Mouse (Mus musculus): ENCODE data around the gene Mgll. TPM values are rescaled to one million over a fixed set of nuclear protein-coding genes. Genes with fewer than 3 reads are reported as not detected.

Mgll gene
- polyA plus RNA-seq, 1 experiment from 2014 or later: 19.3 TPM

- DNase-seq (ENCODE audit: low spot score) (no peak), ATAC-seq (no peak)
- Histone ChIP-seq H3K36me3 (ENCODE audit: control insufficient read depth, insufficient read depth, low read length) (peaks cover 44% of the 10 kb centered on the region), H3K4me3 (ENCODE audit: low read depth, low read length) (no peak overlapping the region), H3K9me3 (replicated peaks; ENCODE audit: control insufficient read depth, low read length) (no peaks in the 10 kb centered on the region), H3K27me3 (replicated peaks; ENCODE audit: control insufficient read depth, insufficient read depth, low read length) (no peaks in the 10 kb centered on the region), H3K4me2 (ENCODE audit: low read length) (no peak overlapping the region), H3K9ac (ENCODE audit: low read length) (no peak overlapping the region), H3K27ac (ENCODE audit: low read depth, low read length) (no peak overlapping the region), H3K4me1 (ENCODE audit: control insufficient read depth, insufficient read depth, low read length) (peaks cover 5% of the 10 kb centered on the region)
- WGBS: 86% methylated on average over 26 of the region's 26 CpGs
Measured at GRCm38 (mm10) chr6:88839135-88839970, 115.1 kb downstream of the Mgll start.

DNA sequence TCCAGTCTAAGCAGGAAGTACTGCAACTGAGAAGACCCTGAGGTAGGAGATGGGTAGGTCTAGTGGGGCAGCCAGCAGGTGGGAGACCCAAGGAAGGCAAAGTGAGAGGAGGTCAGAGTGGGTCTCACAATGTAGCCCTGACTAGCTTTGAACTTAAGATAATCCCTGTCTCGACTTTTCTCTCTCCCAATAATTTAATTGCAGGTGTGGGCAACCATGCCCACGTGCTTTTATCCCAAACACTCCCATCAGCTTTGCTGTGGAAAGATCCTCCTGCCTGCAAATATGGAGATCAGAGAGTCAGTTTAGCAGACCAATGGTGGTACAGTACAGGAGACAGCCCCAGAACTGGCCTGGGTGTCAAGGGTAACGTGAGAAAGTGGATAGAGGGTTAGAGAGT, 116.0 kb downstream of the Mgll start:
- H3K4me2 ChIP-seq (ENCODE audit: low read length): peak overlapping the region; percentile 5; the same call in 1 of the 2 replicates
- H3K9ac ChIP-seq (ENCODE audit: low read length): no peak overlapping the region
- no peak for DNase-seq (ENCODE audit: low spot score)
- H3K36me3 ChIP-seq (ENCODE audit: control insufficient read depth, insufficient read depth, low read length): peaks cover 51% of the 10 kb centered on the region
- peaks cover 5% of the 10 kb centered on the region for H3K4me1 ChIP-seq (ENCODE audit: control insufficient read depth, insufficient read depth, low read length)
- no peak overlapping the region for H3K27ac ChIP-seq (ENCODE audit: low read depth, low read length)
- no peak overlapping the region for H3K4me3 ChIP-seq (ENCODE audit: low read depth, low read length)
- no peak for ATAC-seq
- no peaks in the 10 kb centered on the region for H3K9me3 ChIP-seq (replicated peaks; ENCODE audit: control insufficient read depth, low read length)
- WGBS: 68% methylated on average over 3 of the region's 3 CpGs
- H3K27me3 ChIP-seq (replicated peaks; ENCODE audit: control insufficient read depth, insufficient read depth, low read length): no peaks in the 10 kb centered on the region

- H3K4me2 ChIP-seq (ENCODE audit: low read length): peak overlapping the region; percentile 85
- H3K27ac ChIP-seq (ENCODE audit: low read depth, low read length): peak overlapping the region; percentile 85
- peak overlapping the region; percentile 81 for H3K9ac ChIP-seq (ENCODE audit: low read length)
- ATAC-seq: no peak
- no peaks in the 10 kb centered on the region for H3K27me3 ChIP-seq (replicated peaks; ENCODE audit: control insufficient read depth, insufficient read depth, low read length)
- no peaks in the 10 kb centered on the region for H3K9me3 ChIP-seq (replicated peaks; ENCODE audit: control insufficient read depth, low read length)
- peaks cover 52% of the 10 kb centered on the region for H3K36me3 ChIP-seq (ENCODE audit: control insufficient read depth, insufficient read depth, low read length)
- peaks cover 5% of the 10 kb centered on the region for H3K4me1 ChIP-seq (ENCODE audit: control insufficient read depth, insufficient read depth, low read length)
- H3K4me3 ChIP-seq (ENCODE audit: low read depth, low read length): peak overlapping the region; percentile 74
- DNase-seq (ENCODE audit: low spot score): no peak
- 53% methylated on average over 9 of the region's 9 CpGs for WGBS
Measured at GRCm38 (mm10) chr6:88840791-88841513, 116.7 kb downstream of the Mgll start.

DNA sequence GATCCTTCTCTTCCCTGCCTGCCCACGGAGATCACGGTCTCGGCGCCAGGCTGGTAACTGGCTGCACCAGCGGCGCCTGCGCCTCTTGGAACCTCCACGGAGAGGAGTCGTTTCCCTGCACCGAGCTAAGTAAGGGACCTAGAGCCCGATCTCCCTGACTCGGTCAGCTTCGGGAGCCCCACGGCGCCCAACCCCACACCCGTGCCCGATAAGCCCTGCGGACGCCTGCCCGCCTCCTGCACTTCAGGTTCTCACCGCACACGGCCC, 117.2 kb downstream of the Mgll start:
- H3K9ac ChIP-seq (ENCODE audit: low read length): peak overlapping the region; percentile 81
- 0% methylated on average over 22 of the region's 22 CpGs for WGBS
- no peaks in the 10 kb centered on the region for H3K9me3 ChIP-seq (replicated peaks; ENCODE audit: control insufficient read depth, low read length)
- peaks cover 53% of the 10 kb centered on the region for H3K36me3 ChIP-seq (ENCODE audit: control insufficient read depth, insufficient read depth, low read length)
- no peak for DNase-seq (ENCODE audit: low spot score)
- H3K4me1 ChIP-seq (ENCODE audit: control insufficient read depth, insufficient read depth, low read length): peaks cover 5% of the 10 kb centered on the region
- H3K27ac ChIP-seq (ENCODE audit: low read depth, low read length): peak overlapping the region; percentile 85
- no peak for ATAC-seq
- peak overlapping the region; percentile 74 for H3K4me3 ChIP-seq (ENCODE audit: low read depth, low read length)
- H3K4me2 ChIP-seq (ENCODE audit: low read length): peak overlapping the region; percentile 85
- H3K27me3 ChIP-seq (replicated peaks; ENCODE audit: control insufficient read depth, insufficient read depth, low read length): no peaks in the 10 kb centered on the region

DNA sequence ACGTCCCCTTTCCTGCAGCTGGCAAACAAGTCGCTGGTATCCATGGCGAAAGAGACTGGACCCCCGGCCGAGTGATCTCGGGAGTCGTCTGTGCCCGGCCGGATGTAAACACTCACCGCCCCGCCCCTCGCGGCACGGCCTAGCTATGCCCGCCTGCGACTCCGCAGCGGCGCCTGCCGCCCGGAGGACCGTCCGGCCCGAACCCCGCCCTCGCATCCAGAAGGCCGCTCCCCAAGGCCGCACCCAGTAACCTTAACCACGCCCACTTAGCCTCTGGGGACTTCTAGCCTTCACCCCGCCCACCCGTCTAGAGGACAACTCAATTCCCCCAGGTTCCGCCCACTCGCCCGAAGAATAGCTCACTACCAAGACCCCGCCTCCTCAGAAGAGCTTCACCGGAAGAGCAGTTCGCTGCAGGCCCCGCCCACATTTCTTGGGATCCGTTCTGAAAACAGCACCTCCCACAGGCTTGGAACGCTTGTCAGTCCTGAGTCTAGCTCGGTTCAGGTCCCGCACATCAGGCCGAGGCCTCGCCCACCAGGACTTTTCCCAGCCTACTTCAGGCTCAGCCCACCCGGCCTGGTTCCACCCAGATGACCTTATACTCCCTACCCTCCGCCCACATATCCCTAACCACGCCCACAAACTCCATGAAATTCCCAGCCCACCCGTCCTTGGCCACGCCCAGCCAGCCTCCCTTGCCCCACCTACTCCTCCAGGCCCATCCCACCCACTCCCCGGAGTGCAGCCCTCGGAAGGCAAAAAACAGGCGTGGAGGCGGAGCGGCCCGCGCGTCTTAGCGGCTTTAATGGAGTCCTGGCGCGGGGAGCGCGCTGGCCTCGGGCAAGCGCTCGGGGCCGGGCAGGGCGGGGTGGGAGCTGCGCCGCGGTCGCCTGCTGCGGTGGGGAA, 117.8 kb downstream of the Mgll start, which contains the start of gene Abtb1:
Gene Abtb1 (minus strand): TSS at position 204 of the 909 bp plus-strand sequence.
- H3K27ac ChIP-seq (ENCODE audit: low read depth, low read length): peak within 1 kb of the TSS; percentile 85
- DNase-seq (ENCODE audit: low spot score) (peak; percentile 100), ATAC-seq (peak; percentile 94)
- peak within 1 kb of the TSS; percentile 85 for H3K4me2 ChIP-seq (ENCODE audit: low read length)
- peaks cover 53% of the 10 kb centered on the region for H3K36me3 ChIP-seq (ENCODE audit: control insufficient read depth, insufficient read depth, low read length)
- H3K4me3 ChIP-seq (ENCODE audit: low read depth, low read length): peak within 1 kb of the TSS; percentile 74
- H3K4me1 ChIP-seq (ENCODE audit: control insufficient read depth, insufficient read depth, low read length): peaks cover 5% of the 10 kb centered on the region
- H3K9me3 ChIP-seq (replicated peaks; ENCODE audit: control insufficient read depth, low read length): no peaks in the 10 kb centered on the region
- 1% methylated on average over 61 of the region's 72 CpGs for WGBS
- H3K27me3 ChIP-seq (replicated peaks; ENCODE audit: control insufficient read depth, insufficient read depth, low read length): no peaks in the 10 kb centered on the region
- peak within 1 kb of the TSS; percentile 81 for H3K9ac ChIP-seq (ENCODE audit: low read length)

- under 1% methylated on average over 28 of the region's 32 CpGs for WGBS
- peaks cover 5% of the 10 kb centered on the region for H3K4me1 ChIP-seq (ENCODE audit: control insufficient read depth, insufficient read depth, low read length)
- H3K4me2 ChIP-seq (ENCODE audit: low read length): peak overlapping the region; percentile 85
- H3K27me3 ChIP-seq (replicated peaks; ENCODE audit: control insufficient read depth, insufficient read depth, low read length): no peaks in the 10 kb centered on the region
- peak overlapping the region; percentile 74 for H3K4me3 ChIP-seq (ENCODE audit: low read depth, low read length)
- DNase-seq (ENCODE audit: low spot score): peak; percentile 38
- H3K9me3 ChIP-seq (replicated peaks; ENCODE audit: control insufficient read depth, low read length): no peaks in the 10 kb centered on the region
- peak overlapping the region; percentile 70 for H3K9ac ChIP-seq (ENCODE audit: low read length)
- peak; percentile 2 for ATAC-seq
- H3K27ac ChIP-seq (ENCODE audit: low read depth, low read length): peak overlapping the region; percentile 85
- peaks cover 56% of the 10 kb centered on the region for H3K36me3 ChIP-seq (ENCODE audit: control insufficient read depth, insufficient read depth, low read length)
Measured at GRCm38 (mm10) chr6:88842731-88843151, 118.5 kb downstream of the Mgll start.

DNA sequence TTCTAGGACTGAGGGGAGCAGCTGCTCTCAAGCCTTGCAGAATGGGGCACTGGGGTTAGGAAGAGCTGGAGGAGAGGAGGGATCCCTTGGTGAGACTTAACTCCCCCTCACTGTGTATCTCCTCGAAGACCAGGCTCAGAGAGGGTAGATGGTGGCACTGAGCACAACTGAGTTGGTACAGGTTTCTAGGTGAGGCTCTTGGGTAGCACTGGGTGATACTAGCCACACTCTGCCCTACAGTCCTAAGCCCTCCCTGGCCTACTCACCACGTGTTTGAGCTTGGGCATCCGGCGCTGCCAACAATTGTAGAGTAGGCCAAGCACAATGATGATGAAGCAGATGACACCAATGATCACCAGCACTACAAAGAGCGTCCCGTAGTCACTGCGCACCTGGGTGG, 119.0 kb downstream of the Mgll start:
- no peak for DNase-seq (ENCODE audit: low spot score)
- 68% methylated on average over 7 of the region's 7 CpGs for WGBS
- no peaks in the 10 kb centered on the region for H3K27me3 ChIP-seq (replicated peaks; ENCODE audit: control insufficient read depth, insufficient read depth, low read length)
- no peak overlapping the region for H3K4me3 ChIP-seq (ENCODE audit: low read depth, low read length)
- H3K27ac ChIP-seq (ENCODE audit: low read depth, low read length): peak overlapping the region; percentile 85; the same call in 1 of the 2 replicates
- H3K4me1 ChIP-seq (ENCODE audit: control insufficient read depth, insufficient read depth, low read length): peaks cover 5% of the 10 kb centered on the region
- peaks cover 56% of the 10 kb centered on the region for H3K36me3 ChIP-seq (ENCODE audit: control insufficient read depth, insufficient read depth, low read length)
- peak overlapping the region; percentile 70; the same call in 1 of the 2 replicates for H3K9ac ChIP-seq (ENCODE audit: low read length)
- no peaks in the 10 kb centered on the region for H3K9me3 ChIP-seq (replicated peaks; ENCODE audit: control insufficient read depth, low read length)
- no peak for ATAC-seq
- H3K4me2 ChIP-seq (ENCODE audit: low read length): peak overlapping the region; percentile 85

DNA sequence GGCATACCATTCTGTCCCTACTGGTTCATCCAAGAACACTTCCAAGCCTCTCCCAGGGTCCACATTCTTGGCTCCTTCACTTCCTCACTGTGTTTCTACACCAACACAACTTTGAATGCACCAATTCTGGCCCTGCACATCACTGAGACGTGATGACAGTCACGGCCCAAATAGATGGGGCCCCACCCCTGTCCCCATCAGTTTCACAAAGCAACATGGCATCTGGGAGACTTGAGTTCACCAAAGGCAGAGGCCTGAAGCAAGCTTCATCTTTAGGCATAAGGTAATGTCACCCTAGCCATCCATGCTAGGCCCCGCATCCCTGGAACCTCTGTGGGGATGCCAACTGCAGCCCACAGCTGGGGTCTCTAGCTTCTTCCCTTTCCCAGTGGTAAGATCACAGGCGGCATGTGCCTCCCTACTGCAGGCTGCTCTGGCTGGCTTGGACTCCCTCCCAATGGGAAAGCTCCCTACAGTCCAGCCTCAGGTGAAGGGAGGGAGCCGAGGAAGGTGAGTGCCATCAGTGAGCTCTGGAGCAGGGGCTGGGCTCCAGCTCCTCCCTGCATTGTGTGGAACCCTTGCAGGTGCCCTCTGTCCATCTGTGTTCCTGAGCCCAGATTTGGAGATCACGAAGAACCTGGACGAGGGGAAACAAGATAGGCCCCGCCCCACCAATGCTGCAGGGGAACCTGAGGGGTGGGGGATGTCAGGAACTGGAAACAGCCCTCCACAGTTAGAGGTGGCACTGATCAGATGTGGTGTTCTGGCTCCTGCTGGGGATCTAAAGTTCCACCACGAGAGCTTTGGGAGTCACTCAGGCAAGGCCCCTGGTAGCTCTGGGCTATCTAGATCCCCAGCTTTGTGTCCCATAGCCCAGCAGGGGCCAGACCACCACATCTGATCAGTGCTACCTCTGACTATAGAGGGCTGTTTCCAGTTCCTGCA, 119.8 kb downstream of the Mgll start:
- no peak overlapping the region for H3K4me3 ChIP-seq (ENCODE audit: low read depth, low read length)
- H3K36me3 ChIP-seq (ENCODE audit: control insufficient read depth, insufficient read depth, low read length): peaks cover 57% of the 10 kb centered on the region
- H3K9ac ChIP-seq (ENCODE audit: low read length): no peak overlapping the region
- no peaks in the 10 kb centered on the region for H3K27me3 ChIP-seq (replicated peaks; ENCODE audit: control insufficient read depth, insufficient read depth, low read length)
- H3K4me2 ChIP-seq (ENCODE audit: low read length): no peak overlapping the region
- ATAC-seq (no peak), DNase-seq (ENCODE audit: low spot score) (no peak)
- 81% methylated on average over 9 of the region's 9 CpGs for WGBS
- peaks cover 5% of the 10 kb centered on the region for H3K4me1 ChIP-seq (ENCODE audit: control insufficient read depth, insufficient read depth, low read length)
- H3K27ac ChIP-seq (ENCODE audit: low read depth, low read length): no peak overlapping the region
- no peaks in the 10 kb centered on the region for H3K9me3 ChIP-seq (replicated peaks; ENCODE audit: control insufficient read depth, low read length)
